Mouse (Mus musculus) stomach, postnatal 0 days (tissue): ENCODE measurements at regions not wholly inside any gene's neighbourhood (a gene's known extent, or its start where the extent isn't known, plus 50 kb on each side); places are given as distances from the start of the nearest gene placed in this dataset.

Source experiments
- ATAC-seq: fragments of 200-750 bp; cut with Nextera tagmentation; 2 replicates; pipeline ENCODE4 v1.8.0; 2017; ENCODE audit not compliant: low FRiP score, low TSS enrichment
- DNase-seq: peaks from one replicate; pipeline ENCODE4 v3.0.0-alpha.2; 2016; ENCODE audit warnings: low spot score
- H3K27ac ChIP-seq: fragments of 300-500 bp; sonication (generic); replicated peaks from 2 replicates; pipeline ENCODE4 v1.5.1; 2014; ENCODE audit warnings: mild to moderate bottlenecking, control low read depth
- H3K27me3 ChIP-seq: fragments of 300-500 bp; sonication (generic); 2 replicates; pipeline ENCODE4 v1.6.1; 2014; ENCODE audit warnings: low read length; ENCODE audit not compliant: control insufficient read depth, insufficient read depth
- H3K36me3 ChIP-seq: fragments of 300-500 bp; sonication (generic); 2 replicates; pipeline ENCODE4 v1.6.1; 2014; ENCODE audit warnings: low read length, mixed read lengths; ENCODE audit not compliant: control insufficient read depth, insufficient read depth
- H3K4me1 ChIP-seq: fragments of 300-500 bp; sonication (generic); replicated peaks from 2 replicates; pipeline ENCODE4 v1.6.1; 2014; ENCODE audit warnings: antibody characterized with exemption; ENCODE audit not compliant: control insufficient read depth, insufficient read depth
- H3K4me2 ChIP-seq: fragments of 300-500 bp; sonication (generic); replicated peaks from 2 replicates; pipeline ENCODE4 v1.6.1; 2014; ENCODE audit warnings: low read depth, mild to moderate bottlenecking, control low read depth, moderate library complexity
- H3K4me3 ChIP-seq: fragments of 300-500 bp; sonication (generic); 2 replicates; pipeline ENCODE4 v1.5.1; 2014; ENCODE audit warnings: low read depth, low read length, control low read depth
- H3K9ac ChIP-seq: fragments of 300-500 bp; sonication (generic); 2 replicates; pipeline ENCODE4 v1.6.1; 2014; ENCODE audit warnings: mild to moderate bottlenecking, low read length, control low read depth, mixed read lengths
- H3K9me3 ChIP-seq: fragments of 300-500 bp; sonication (generic); 2 replicates; pipeline ENCODE4 v1.6.1; 2016; ENCODE audit warnings: low read length; ENCODE audit not compliant: control insufficient read depth
- CTCF ChIP-seq: IDR thresholded peaks from 2 replicates; pipeline ENCODE4 v1.5.1; 2016; ENCODE audit warnings: antibody characterized with exemption, low read depth, mild to moderate bottlenecking, moderate library complexity
- EP300 ChIP-seq: optimal IDR thresholded peaks from 2 replicates; pipeline ENCODE3; 2016; ENCODE audit warnings: antibody characterized with exemption
- WGBS: fragments of 180-500 bp; shearing (Covaris S2); extraction: QIAGEN DNeasy Blood & Tissue Kit; methylation state at CpG from one replicate; pipeline ENCODE4 v1.1.7; 2014; 5-methylcytosine and 5-hydroxymethylcytosine counted together

DNA sequence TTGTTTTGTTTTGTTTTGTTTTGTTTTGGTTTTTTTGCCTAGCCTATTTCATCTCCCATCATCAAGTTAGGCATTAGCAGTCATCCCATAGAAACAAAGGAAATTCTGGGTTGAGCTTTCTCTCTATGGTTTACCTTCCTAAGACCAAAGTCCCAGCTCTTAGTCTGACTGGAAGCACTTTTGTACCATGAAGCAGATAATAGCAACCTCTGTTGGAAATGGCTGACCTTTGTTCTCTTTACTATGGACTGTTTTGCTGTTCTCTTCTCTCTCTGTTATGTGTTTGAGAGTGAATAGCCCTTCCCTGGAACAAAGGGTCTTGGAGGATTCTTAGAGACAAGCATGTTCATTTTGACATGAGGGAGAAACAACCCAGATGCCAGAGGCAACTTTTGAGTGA lies 1681.7 kb upstream of the 5930422O12Rik start:
- Histone ChIP-seq H3K9ac (no peak overlapping the region), H3K9me3 (no peaks in the 10 kb centered on the region), H3K4me3 (no peak overlapping the region), H3K27ac (no peak overlapping the region), H3K36me3 (no peaks in the 10 kb centered on the region), H3K4me2 (no peak overlapping the region), H3K27me3 (no peaks in the 10 kb centered on the region), H3K4me1 (no peaks in the 10 kb centered on the region)
- no peak for TF ChIP-seq CTCF
- TF ChIP-seq EP300, result no peak
- no peak for DNase-seq
- no peak for ATAC-seq

DNA sequence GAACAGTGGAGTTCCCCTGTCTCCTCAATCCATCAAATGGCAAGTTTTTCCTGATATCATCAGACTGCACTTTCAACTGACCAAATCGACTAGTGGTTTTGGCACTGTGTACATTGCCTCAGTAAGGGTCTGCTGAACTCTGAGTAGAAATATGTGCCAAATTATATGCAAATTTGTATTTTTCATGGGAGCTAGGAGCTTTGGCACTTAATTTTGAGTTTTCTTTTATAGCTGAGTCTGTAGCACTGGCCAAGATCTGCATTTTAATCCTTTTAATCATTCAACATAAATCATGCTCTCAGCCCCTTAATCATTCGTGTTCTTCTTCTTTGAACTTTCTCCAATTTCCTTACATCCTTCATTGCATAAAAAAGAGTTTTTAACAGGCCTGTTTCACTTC lies 1678.5 kb upstream of the 5930422O12Rik start:
- Histone ChIP-seq H3K9ac (no peak overlapping the region), H3K27ac (no peak overlapping the region), H3K36me3 (no peaks in the 10 kb centered on the region), H3K27me3 (no peaks in the 10 kb centered on the region), H3K9me3 (no peaks in the 10 kb centered on the region), H3K4me1 (no peaks in the 10 kb centered on the region), H3K4me3 (no peak overlapping the region), H3K4me2 (no peak overlapping the region)
- 29% methylated on average over 2 of the region's 2 CpGs for WGBS
- no peak for TF ChIP-seq EP300
- TF ChIP-seq CTCF, result no peak
- ATAC-seq, result no peak
- DNase-seq, result no peak

GRCm38 (mm10) chr8:31750482-31751126 lies 1677.9 kb upstream of the 5930422O12Rik start:
- H3K36me3 ChIP-seq, result no peaks in the 10 kb centered on the region
- 59% methylated on average over 3 of the region's 3 CpGs for WGBS
- TF ChIP-seq CTCF, result no peak
- no peak for TF ChIP-seq EP300
- DNase-seq, result no peak
- no peak overlapping the region for H3K27ac ChIP-seq
- H3K27me3 ChIP-seq, result no peaks in the 10 kb centered on the region
- H3K4me1 ChIP-seq, result no peaks in the 10 kb centered on the region
- no peak overlapping the region for H3K4me2 ChIP-seq
- no peak overlapping the region for H3K4me3 ChIP-seq
- no peak for ATAC-seq
- H3K9ac ChIP-seq, result no peak overlapping the region
- H3K9me3 ChIP-seq, result no peaks in the 10 kb centered on the region

DNA sequence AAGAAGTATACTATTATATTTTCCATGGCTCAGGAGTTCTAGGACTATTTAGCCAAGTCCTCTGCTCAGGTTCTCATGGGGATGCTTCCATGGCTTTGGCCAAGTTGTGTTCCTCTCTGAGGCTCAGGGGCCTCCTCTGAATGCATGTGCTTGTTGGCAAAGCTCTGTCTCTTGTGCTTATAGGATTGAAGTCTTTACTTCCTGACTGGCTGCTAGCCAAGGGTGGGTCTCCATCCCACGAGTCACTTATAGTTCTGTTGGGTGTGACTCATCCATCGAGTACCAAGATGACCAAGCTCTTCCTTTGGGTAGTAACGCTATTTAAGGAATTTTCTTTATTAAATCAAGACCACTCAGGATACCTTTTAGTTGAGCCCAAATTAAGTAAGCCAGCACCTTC lies 1672.8 kb upstream of the 5930422O12Rik start:
- 37% methylated on average over 3 of the region's 3 CpGs for whole genome bisulfite sequencing

DNA sequence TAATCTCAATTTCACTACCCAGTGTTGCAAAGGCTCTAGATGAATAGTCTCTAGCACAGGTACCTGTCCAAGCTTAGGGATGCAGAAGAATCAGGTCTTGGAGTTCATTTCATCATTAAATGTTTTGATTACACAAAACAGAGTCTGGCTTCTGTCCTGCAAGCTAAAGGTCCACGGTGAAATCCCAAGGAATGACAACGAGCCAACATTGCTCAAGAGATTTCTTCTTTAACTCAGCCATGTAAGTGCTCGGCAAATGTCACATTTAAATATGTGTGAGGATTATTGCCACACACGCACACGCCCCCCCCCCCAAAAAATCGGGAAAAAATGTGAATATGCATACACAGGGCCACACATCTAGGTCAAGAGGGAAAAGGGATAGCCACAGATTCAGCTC lies 1666.4 kb upstream of the 5930422O12Rik start:
- no peaks in the 10 kb centered on the region for H3K27me3 ChIP-seq
- DNase-seq, result no peak
- no peak for TF ChIP-seq EP300
- TF ChIP-seq CTCF, result no peak

More for the DNA sequence above, 1672.8 kb upstream of the 5930422O12Rik start:
- ATAC-seq (no peak), DNase-seq (no peak)
- Histone ChIP-seq H3K9me3 (no peaks in the 10 kb centered on the region), H3K4me2 (no peak overlapping the region), H3K4me1 (no peaks in the 10 kb centered on the region), H3K36me3 (no peaks in the 10 kb centered on the region), H3K4me3 (no peak overlapping the region), H3K9ac (no peak overlapping the region), H3K27ac (no peak overlapping the region), H3K27me3 (no peaks in the 10 kb centered on the region)
- TF ChIP-seq CTCF, result no peak
- no peak for TF ChIP-seq EP300

More for the DNA sequence above, 1666.4 kb upstream of the 5930422O12Rik start:
- no peak overlapping the region for H3K4me2 ChIP-seq
- WGBS, result 66% methylated on average over 6 of the region's 6 CpGs
- no peak overlapping the region for H3K27ac ChIP-seq
- no peaks in the 10 kb centered on the region for H3K36me3 ChIP-seq
- H3K9ac ChIP-seq, result no peak overlapping the region
- H3K4me3 ChIP-seq, result no peak overlapping the region
- no peaks in the 10 kb centered on the region for H3K9me3 ChIP-seq
- no peak for ATAC-seq
- H3K4me1 ChIP-seq, result no peaks in the 10 kb centered on the region
